ENCODE assay signal across 20 mouse cellular contexts in genomic region chr3:63350704-63351103, GRCm38 (mm10).
"Had no signal": no experiment of that assay in that cellular context is flagged by ENCODE, and none has a peak within 500 bp of the region (broad histone marks: within the 10 kb centered on the region; RNA-seq: fewer than 3 reads in every experiment).

No protein-coding gene starts in this region.

- H3K4me3 ChIP-seq: layer of hippocampus, adult 2 months; limb, embryonic 10.5 days; limb, embryonic 13.5 days; liver, embryonic 13.5 days; midbrain, embryonic 12.5 days; midbrain, embryonic 15.5 days; neural tube, embryonic 13.5 days had no signal

- H3K27me3 ChIP-seq: limb, embryonic 13.5 days; liver, embryonic 13.5 days; midbrain, embryonic 12.5 days; midbrain, embryonic 15.5 days; neural tube, embryonic 13.5 days had no signal

- H3K36me3 ChIP-seq: limb, embryonic 10.5 days; liver, embryonic 13.5 days; midbrain, embryonic 12.5 days; midbrain, embryonic 15.5 days; neural tube, embryonic 13.5 days had no signal

- H3K4me1 ChIP-seq: limb, embryonic 10.5 days; liver, embryonic 13.5 days; midbrain, embryonic 12.5 days; midbrain, embryonic 15.5 days; neural tube, embryonic 13.5 days had no signal

- H3K9me3 ChIP-seq: limb, embryonic 10.5 days; limb, embryonic 13.5 days; liver, embryonic 13.5 days; midbrain, embryonic 12.5 days; midbrain, embryonic 15.5 days; neural tube, embryonic 13.5 days had no signal

- H3K4me2 ChIP-seq: limb, embryonic 13.5 days; liver, embryonic 13.5 days; midbrain, embryonic 12.5 days; midbrain, embryonic 15.5 days; neural tube, embryonic 13.5 days had no signal

- DNase-seq: kidney, postnatal 14 days; kidney, postnatal 4 days; layer of hippocampus, adult 9-11 months; liver; liver, embryonic 13.5 days; lung, adult 2 months; lung, postnatal 14 days; lung, postnatal 4 days; retina, postnatal 1 day; right cerebral cortex, postnatal 25 days; thymus, adult 2 months; thymus, postnatal 14 days; thymus, postnatal 4 days had no signal

- H3K9ac ChIP-seq: limb, embryonic 13.5 days; liver, embryonic 13.5 days; midbrain, embryonic 12.5 days; midbrain, embryonic 15.5 days; neural tube, embryonic 13.5 days had no signal

- ATAC-seq: midbrain, embryonic 15.5 days had no signal

- H3K27ac ChIP-seq: layer of hippocampus, adult 2 months; limb, embryonic 10.5 days; limb, embryonic 13.5 days; liver, embryonic 13.5 days; midbrain, embryonic 12.5 days; midbrain, embryonic 15.5 days; neural tube, embryonic 13.5 days; stomach, postnatal 0 days had no signal
